Mouse (Mus musculus): ENCODE measurements around the gene Erp27.
"Not testable (repeated sequence)": the region's sequence is repeated elsewhere in the genome, so short reads cannot be mapped to it uniquely, and the experiment has no call there.

Gene Erp27

GRCm38 (mm10) chr6:136906937-136907293, 15.1 kb downstream of the Erp27 start:
- DNase-seq (ENCODE audit: low read depth, low spot score) = no peak

GRCm38 (mm10) chr6:136906283-136906936, 15.6 kb downstream of the Erp27 start:
- DNase-seq (ENCODE audit: low read depth, low spot score) = no peak

- DNase-seq (ENCODE audit: low read depth, low spot score) = no peak
These were observed 18.0 kb downstream of the Erp27 start for GRCm38 (mm10) chr6:136903885-136904470.

- no peak for DNase-seq (ENCODE audit: low read depth, low spot score)
These were observed 19.5 kb downstream of the Erp27 start for GRCm38 (mm10) chr6:136902527-136902926.

- no peak for DNase-seq (ENCODE audit: low read depth, low spot score)
These were observed 21.0 kb downstream of the Erp27 start for GRCm38 (mm10) chr6:136901010-136901409.

- no peak for DNase-seq (ENCODE audit: low read depth, low spot score)
These were observed 21.5 kb downstream of the Erp27 start for GRCm38 (mm10) chr6:136900369-136901009.

GRCm38 (mm10) chr6:136898954-136899353, 23.0 kb downstream of the Erp27 start:
- no peak for DNase-seq (ENCODE audit: low read depth, low spot score)

- no peak for DNase-seq (ENCODE audit: low read depth, low spot score)
These were observed 23.8 kb downstream of the Erp27 start for GRCm38 (mm10) chr6:136898222-136898621.

GRCm38 (mm10) chr6:136897789-136898188, 24.2 kb downstream of the Erp27 start:
- DNase-seq (ENCODE audit: low read depth, low spot score) = no peak

GRCm38 (mm10) chr6:136894532-136895339, 27.2 kb downstream of the Erp27 start:
- DNase-seq (ENCODE audit: low read depth, low spot score) = no peak

GRCm38 (mm10) chr6:136892002-136892401, 30.0 kb downstream of the Erp27 start:
- DNase-seq (ENCODE audit: low read depth, low spot score) = no peak

- no peak for DNase-seq (ENCODE audit: low read depth, low spot score)
These were observed 32.4 kb downstream of the Erp27 start for GRCm38 (mm10) chr6:136889554-136889953.

- no peak for DNase-seq (ENCODE audit: low read depth, low spot score)
These were observed 32.9 kb downstream of the Erp27 start for GRCm38 (mm10) chr6:136889067-136889466.

GRCm38 (mm10) chr6:136887854-136888253, 34.1 kb downstream of the Erp27 start:
- DNase-seq (ENCODE audit: low read depth, low spot score) = no peak

GRCm38 (mm10) chr6:136884766-136885165, 37.2 kb downstream of the Erp27 start:
- DNase-seq (ENCODE audit: low read depth, low spot score) = not testable (repeated sequence)

GRCm38 (mm10) chr6:136883961-136884360, 38.0 kb downstream of the Erp27 start:
- DNase-seq (ENCODE audit: low read depth, low spot score) = no peak

GRCm38 (mm10) chr6:136883431-136883915, 38.5 kb downstream of the Erp27 start:
- no peak for DNase-seq (ENCODE audit: low read depth, low spot score)

- no peak for DNase-seq (ENCODE audit: low read depth, low spot score)
These were observed 40.3 kb downstream of the Erp27 start for GRCm38 (mm10) chr6:136881678-136882077.

GRCm38 (mm10) chr6:136875670-136876069, 46.3 kb downstream of the Erp27 start, which contains the start of gene Mgp:
Gene Mgp (minus strand): TSS chr6:136875823.
- DNase-seq (ENCODE audit: low read depth, low spot score) = no peak

- DNase-seq (ENCODE audit: low read depth, low spot score) = no peak
These were observed 47.4 kb downstream of the Erp27 start for GRCm38 (mm10) chr6:136874599-136874998.

- DNase-seq (ENCODE audit: low read depth, low spot score) = no peak
These were observed 53.1 kb downstream of the Erp27 start for GRCm38 (mm10) chr6:136868921-136869320.

- DNase-seq (ENCODE audit: low read depth, low spot score) = no peak
These were observed 55.8 kb downstream of the Erp27 start for GRCm38 (mm10) chr6:136866150-136866549.
